Mouse (Mus musculus): ENCODE results near the gene Gramd1c. TPM values are rescaled to one million over a fixed set of nuclear protein-coding genes. Genes with fewer than 3 reads are reported as not detected.

The Gramd1c gene
- polyA plus RNA-seq, 1 experiment from 2014 or later = 4.7 TPM

DNA sequence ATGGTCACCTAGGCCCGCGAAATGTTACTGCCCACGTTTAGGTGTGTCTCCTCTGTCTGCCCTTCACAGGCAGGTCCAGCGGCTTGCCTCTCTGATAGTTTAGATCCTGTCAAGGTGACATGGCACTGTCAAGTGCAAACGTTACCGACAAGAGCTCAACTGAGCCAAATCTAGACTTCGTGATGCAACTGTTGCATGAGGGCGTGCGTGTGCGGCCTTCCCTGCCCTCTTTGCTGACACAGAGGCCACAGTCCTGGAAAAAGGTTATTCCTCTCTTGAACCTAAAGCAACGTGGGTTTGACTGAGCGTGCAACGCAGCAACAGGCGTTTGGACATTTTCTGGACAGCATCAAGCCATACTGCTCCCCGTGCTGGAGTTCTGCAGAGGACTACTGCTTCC lies 1.8 kb downstream of the Gramd1c start:
- no peaks in the 10 kb centered on the region for H3K36me3 ChIP-seq (ENCODE audit: control insufficient read depth, insufficient read depth)
- no peaks in the 10 kb centered on the region for H3K27me3 ChIP-seq (ENCODE audit: control insufficient read depth, insufficient read depth, low read length)
- no peak overlapping the region for H3K9ac ChIP-seq (ENCODE audit: low read length)
- 80% methylated on average over 15 of the region's 15 CpGs for WGBS
- H3K4me1 ChIP-seq (ENCODE audit: control insufficient read depth, insufficient read depth, low read length) = no peaks in the 10 kb centered on the region
- no peak overlapping the region for H3K4me3 ChIP-seq (ENCODE audit: low read length)
- H3K4me2 ChIP-seq (ENCODE audit: low read depth, low read length) = no peak overlapping the region
- no peak for ATAC-seq (replicated peaks; ENCODE audit: extremely low read depth, insufficient read depth, low FRiP score)
- H3K9me3 ChIP-seq (replicated peaks; ENCODE audit: control insufficient read depth, low read length) = no peaks in the 10 kb centered on the region
- no peak overlapping the region for H3K27ac ChIP-seq (ENCODE audit: low read length)

DNA sequence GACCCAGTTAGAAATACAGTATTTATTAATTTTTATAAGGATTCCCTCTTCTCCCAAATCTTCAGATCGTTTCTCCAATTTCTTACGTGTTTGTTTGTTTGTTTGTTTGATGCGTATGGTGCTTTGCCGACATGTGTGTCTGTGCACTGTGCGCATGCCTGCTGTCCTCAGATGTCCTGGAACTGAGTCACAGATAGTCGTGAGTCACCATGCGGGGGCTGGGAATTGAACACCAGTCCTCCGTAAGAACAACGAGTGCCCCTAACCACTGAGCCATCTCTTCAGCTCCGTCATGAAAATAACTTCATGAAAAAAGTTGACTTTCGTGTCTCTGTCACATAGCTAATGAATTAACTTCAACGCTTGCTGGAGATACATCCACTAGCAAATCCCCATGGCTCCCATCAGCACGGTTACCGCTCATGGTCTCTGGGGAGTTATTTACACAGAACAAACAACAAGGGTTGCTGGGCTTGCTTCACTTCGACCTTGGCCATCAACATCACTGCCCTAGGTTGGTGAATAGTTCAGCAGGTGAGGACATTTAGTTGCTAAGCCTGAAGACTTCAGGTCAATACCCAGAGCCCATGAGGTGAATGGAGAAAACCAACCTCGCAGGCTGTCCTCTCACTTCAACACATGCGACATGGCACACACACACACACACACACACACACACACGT lies 2.4 kb downstream of the Gramd1c start:
- no peak for ATAC-seq (replicated peaks; ENCODE audit: extremely low read depth, insufficient read depth, low FRiP score)

DNA sequence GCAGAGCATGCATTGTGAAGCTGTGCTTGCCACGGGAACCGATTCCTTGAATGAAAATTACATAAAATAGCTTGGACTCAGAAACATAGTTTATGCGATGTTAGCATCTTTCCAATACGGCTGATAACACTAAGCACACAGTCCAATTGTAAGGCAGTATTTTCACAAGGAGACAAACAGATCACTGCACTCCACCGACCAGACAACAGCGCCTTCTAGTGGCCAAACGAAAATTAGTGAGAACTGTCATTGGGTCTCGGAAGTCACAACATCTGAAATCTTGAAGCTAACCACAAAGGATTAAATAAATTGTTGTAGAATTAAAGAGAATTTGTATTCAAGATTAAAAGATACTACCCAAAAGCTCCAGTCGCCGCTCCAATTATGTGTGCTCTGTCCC lies 4.4 kb downstream of the Gramd1c start:
- no peaks in the 10 kb centered on the region for H3K4me1 ChIP-seq (ENCODE audit: control insufficient read depth, insufficient read depth, low read length)
- H3K27ac ChIP-seq (ENCODE audit: low read length) = no peak overlapping the region; the same call in 1 of the 2 replicates
- H3K27me3 ChIP-seq (ENCODE audit: control insufficient read depth, insufficient read depth, low read length) = no peaks in the 10 kb centered on the region
- H3K4me2 ChIP-seq (ENCODE audit: low read depth, low read length) = no peak overlapping the region
- no peak for ATAC-seq (replicated peaks; ENCODE audit: extremely low read depth, insufficient read depth, low FRiP score)
- H3K4me3 ChIP-seq (ENCODE audit: low read length) = no peak overlapping the region
- no peaks in the 10 kb centered on the region for H3K36me3 ChIP-seq (ENCODE audit: control insufficient read depth, insufficient read depth)
- H3K9me3 ChIP-seq (replicated peaks; ENCODE audit: control insufficient read depth, low read length) = no peaks in the 10 kb centered on the region
- no peak overlapping the region for H3K9ac ChIP-seq (ENCODE audit: low read length)
- WGBS = 19% methylated on average over 10 of the region's 10 CpGs

More for the DNA sequence above, 2.4 kb downstream of the Gramd1c start:
- WGBS = 90% methylated on average over 18 of the region's 18 CpGs
- no peak overlapping the region for H3K9ac ChIP-seq (ENCODE audit: low read length)
- H3K36me3 ChIP-seq (ENCODE audit: control insufficient read depth, insufficient read depth) = no peaks in the 10 kb centered on the region
- no peak overlapping the region for H3K4me3 ChIP-seq (ENCODE audit: low read length)
- H3K9me3 ChIP-seq (replicated peaks; ENCODE audit: control insufficient read depth, low read length) = no peaks in the 10 kb centered on the region
- H3K4me1 ChIP-seq (ENCODE audit: control insufficient read depth, insufficient read depth, low read length) = no peaks in the 10 kb centered on the region
- H3K27ac ChIP-seq (ENCODE audit: low read length) = no peak overlapping the region
- no peaks in the 10 kb centered on the region for H3K27me3 ChIP-seq (ENCODE audit: control insufficient read depth, insufficient read depth, low read length)
- H3K4me2 ChIP-seq (ENCODE audit: low read depth, low read length) = no peak overlapping the region

- no peak for ATAC-seq (replicated peaks; ENCODE audit: extremely low read depth, insufficient read depth, low FRiP score)
These were observed 7.4 kb downstream of the Gramd1c start for GRCm38 (mm10) chr16:44055766-44056165.

GRCm38 (mm10) chr16:44053265-44053664 lies 9.9 kb downstream of the Gramd1c start:
- H3K9me3 ChIP-seq (replicated peaks; ENCODE audit: control insufficient read depth, low read length) = no peaks in the 10 kb centered on the region
- WGBS = 72% methylated on average over 6 of the region's 6 CpGs
- no peak overlapping the region for H3K4me3 ChIP-seq (ENCODE audit: low read length)
- H3K9ac ChIP-seq (ENCODE audit: low read length) = no peak overlapping the region
- H3K27ac ChIP-seq (ENCODE audit: low read length) = no peak overlapping the region
- H3K4me2 ChIP-seq (ENCODE audit: low read depth, low read length) = no peak overlapping the region
- H3K36me3 ChIP-seq (ENCODE audit: control insufficient read depth, insufficient read depth) = no peaks in the 10 kb centered on the region
- no peaks in the 10 kb centered on the region for H3K4me1 ChIP-seq (ENCODE audit: control insufficient read depth, insufficient read depth, low read length)
- ATAC-seq (replicated peaks; ENCODE audit: extremely low read depth, insufficient read depth, low FRiP score) = no peak
- H3K27me3 ChIP-seq (ENCODE audit: control insufficient read depth, insufficient read depth, low read length) = no peaks in the 10 kb centered on the region

More at GRCm38 (mm10) chr16:44055766-44056165, 7.4 kb downstream of the Gramd1c start:
- no peaks in the 10 kb centered on the region for H3K27me3 ChIP-seq (ENCODE audit: control insufficient read depth, insufficient read depth, low read length)
- WGBS = 69% methylated on average over 8 of the region's 8 CpGs
- no peaks in the 10 kb centered on the region for H3K9me3 ChIP-seq (replicated peaks; ENCODE audit: control insufficient read depth, low read length)
- no peaks in the 10 kb centered on the region for H3K4me1 ChIP-seq (ENCODE audit: control insufficient read depth, insufficient read depth, low read length)
- H3K4me2 ChIP-seq (ENCODE audit: low read depth, low read length) = no peak overlapping the region
- no peak overlapping the region for H3K27ac ChIP-seq (ENCODE audit: low read length)
- H3K4me3 ChIP-seq (ENCODE audit: low read length) = no peak overlapping the region
- H3K9ac ChIP-seq (ENCODE audit: low read length) = no peak overlapping the region
- H3K36me3 ChIP-seq (ENCODE audit: control insufficient read depth, insufficient read depth) = no peaks in the 10 kb centered on the region

GRCm38 (mm10) chr16:44052390-44052789 lies 10.8 kb downstream of the Gramd1c start:
- no peaks in the 10 kb centered on the region for H3K27me3 ChIP-seq (ENCODE audit: control insufficient read depth, insufficient read depth, low read length)
- H3K36me3 ChIP-seq (ENCODE audit: control insufficient read depth, insufficient read depth) = no peaks in the 10 kb centered on the region
- no peaks in the 10 kb centered on the region for H3K9me3 ChIP-seq (replicated peaks; ENCODE audit: control insufficient read depth, low read length)
- H3K4me3 ChIP-seq (ENCODE audit: low read length) = no peak overlapping the region
- 78% methylated on average over 6 of the region's 6 CpGs for WGBS
- no peak for ATAC-seq (replicated peaks; ENCODE audit: extremely low read depth, insufficient read depth, low FRiP score)
- H3K4me1 ChIP-seq (ENCODE audit: control insufficient read depth, insufficient read depth, low read length) = no peaks in the 10 kb centered on the region
- no peak overlapping the region for H3K9ac ChIP-seq (ENCODE audit: low read length)
- H3K4me2 ChIP-seq (ENCODE audit: low read depth, low read length) = no peak overlapping the region
- H3K27ac ChIP-seq (ENCODE audit: low read length) = no peak overlapping the region

DNA sequence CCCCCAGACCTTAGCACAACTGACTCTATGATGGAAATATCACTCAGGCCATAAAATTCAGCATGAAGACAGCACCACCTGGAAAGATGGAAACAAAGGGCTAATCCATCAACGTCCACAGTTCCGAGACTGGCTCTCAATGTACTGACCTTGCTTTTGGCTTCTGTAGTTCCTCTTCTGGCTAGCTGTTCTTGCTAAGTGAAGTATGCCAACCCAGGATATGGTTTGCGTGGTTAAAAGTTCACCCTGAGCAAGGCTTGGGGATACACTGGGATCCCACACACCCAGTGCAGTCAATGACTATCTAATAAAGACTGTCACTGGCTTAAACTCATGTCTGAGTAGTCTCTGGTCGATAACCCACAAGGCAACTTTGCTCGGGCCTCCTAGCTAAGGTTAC lies 13.0 kb downstream of the Gramd1c start:
- H3K9ac ChIP-seq (ENCODE audit: low read length) = no peak overlapping the region
- no peak overlapping the region for H3K4me2 ChIP-seq (ENCODE audit: low read depth, low read length)
- H3K27ac ChIP-seq (ENCODE audit: low read length) = no peak overlapping the region
- no peak overlapping the region for H3K4me3 ChIP-seq (ENCODE audit: low read length)
- H3K9me3 ChIP-seq (replicated peaks; ENCODE audit: control insufficient read depth, low read length) = no peaks in the 10 kb centered on the region
- WGBS = 79% methylated on average over 5 of the region's 5 CpGs
- H3K36me3 ChIP-seq (ENCODE audit: control insufficient read depth, insufficient read depth) = no peaks in the 10 kb centered on the region
- no peaks in the 10 kb centered on the region for H3K27me3 ChIP-seq (ENCODE audit: control insufficient read depth, insufficient read depth, low read length)
- ATAC-seq (replicated peaks; ENCODE audit: extremely low read depth, insufficient read depth, low FRiP score) = no peak
- no peaks in the 10 kb centered on the region for H3K4me1 ChIP-seq (ENCODE audit: control insufficient read depth, insufficient read depth, low read length)

DNA sequence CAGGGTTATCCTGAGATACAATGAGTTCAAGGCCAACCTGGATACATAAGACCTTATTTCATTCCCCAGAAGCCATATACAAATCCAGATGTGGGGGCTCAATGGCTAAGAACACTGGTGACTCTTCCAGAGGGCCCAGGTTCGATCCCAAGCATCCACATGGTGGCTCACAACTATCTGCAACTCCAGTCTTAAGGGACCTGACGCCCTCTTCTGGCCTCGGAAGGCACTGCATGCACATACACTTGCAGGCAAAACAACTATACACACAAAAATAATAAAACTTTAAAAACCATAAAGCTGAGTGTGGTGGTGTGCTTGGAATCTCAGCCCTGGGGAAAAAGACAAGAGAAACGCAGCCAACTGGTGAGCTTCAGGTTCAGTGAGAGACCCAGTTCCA lies 24.0 kb downstream of the Gramd1c start:
- no peaks in the 10 kb centered on the region for H3K4me1 ChIP-seq (ENCODE audit: control insufficient read depth, insufficient read depth, low read length)
- no peak overlapping the region for H3K4me2 ChIP-seq (ENCODE audit: low read depth, low read length)
- H3K9me3 ChIP-seq (replicated peaks; ENCODE audit: control insufficient read depth, low read length) = no peaks in the 10 kb centered on the region
- no peak overlapping the region for H3K9ac ChIP-seq (ENCODE audit: low read length)
- H3K4me3 ChIP-seq (ENCODE audit: low read length) = no peak overlapping the region
- no peaks in the 10 kb centered on the region for H3K27me3 ChIP-seq (ENCODE audit: control insufficient read depth, insufficient read depth, low read length)
- no peak for ATAC-seq (replicated peaks; ENCODE audit: extremely low read depth, insufficient read depth, low FRiP score)
- no peak overlapping the region for H3K27ac ChIP-seq (ENCODE audit: low read length)
- 80% methylated on average over 4 of the region's 4 CpGs for WGBS
- H3K36me3 ChIP-seq (ENCODE audit: control insufficient read depth, insufficient read depth) = no peaks in the 10 kb centered on the region

GRCm38 (mm10) chr16:44035221-44035620 lies 27.9 kb downstream of the Gramd1c start:
- no peak for ATAC-seq (replicated peaks; ENCODE audit: extremely low read depth, insufficient read depth, low FRiP score)
- no peak overlapping the region for H3K4me2 ChIP-seq (ENCODE audit: low read depth, low read length)
- no peaks in the 10 kb centered on the region for H3K27me3 ChIP-seq (ENCODE audit: control insufficient read depth, insufficient read depth, low read length)
- H3K4me1 ChIP-seq (ENCODE audit: control insufficient read depth, insufficient read depth, low read length) = no peaks in the 10 kb centered on the region
- H3K4me3 ChIP-seq (ENCODE audit: low read length) = no peak overlapping the region
- H3K36me3 ChIP-seq (ENCODE audit: control insufficient read depth, insufficient read depth) = no peaks in the 10 kb centered on the region
- H3K27ac ChIP-seq (ENCODE audit: low read length) = no peak overlapping the region
- no peak overlapping the region for H3K9ac ChIP-seq (ENCODE audit: low read length)
- H3K9me3 ChIP-seq (replicated peaks; ENCODE audit: control insufficient read depth, low read length) = no peaks in the 10 kb centered on the region
- WGBS = 78% methylated on average over 3 of the region's 3 CpGs

Data from heart, embryonic 16.5 days (tissue).